Mouse (Mus musculus): Measurements from ENCODE around the gene Cldn6. TPM values are rescaled to one million over a fixed set of nuclear protein-coding genes. Genes with fewer than 3 reads are reported as not detected.

Gene Cldn6
- polyA plus RNA-seq, 1 experiment from 2014 or later, result 49.2 TPM

DNA sequence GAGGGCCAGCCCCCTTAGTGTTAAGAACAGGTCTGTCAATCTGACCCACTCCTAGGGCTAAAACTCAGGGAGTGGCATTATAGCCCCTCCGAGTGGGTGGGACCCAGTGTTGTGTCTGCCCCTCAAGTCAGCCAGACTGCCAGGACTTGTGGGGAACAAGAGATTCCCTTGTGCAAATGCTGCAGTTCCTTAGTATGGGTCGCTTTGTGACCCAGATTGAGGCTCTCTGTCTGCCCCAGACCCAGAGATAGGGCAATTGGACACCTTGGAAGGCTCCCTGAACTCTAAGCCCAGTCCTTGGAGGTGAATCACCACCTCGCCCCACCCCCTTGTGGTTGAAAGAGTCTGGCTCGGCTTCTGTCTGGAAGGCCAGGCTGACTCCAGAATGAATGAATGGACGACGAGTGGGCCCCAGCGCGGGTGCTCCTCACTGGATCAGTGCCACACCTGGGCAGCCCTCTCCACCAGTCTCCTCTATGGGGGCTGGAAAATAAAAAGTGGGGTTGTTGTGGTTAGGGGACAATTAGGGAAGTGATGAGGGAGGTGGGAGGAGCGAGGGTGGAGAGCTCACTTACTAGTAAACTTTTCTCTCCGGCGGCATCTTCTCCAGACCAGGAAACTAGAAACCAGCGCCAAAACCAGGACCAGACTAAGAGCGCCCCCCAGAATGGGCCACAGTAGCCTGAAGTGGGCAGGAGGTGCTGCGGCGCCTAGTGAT lies 3.3 kb upstream of the Cldn6 start:
- 0 out of 2 replicates have a peak, but pooled peaks cover under 1% of the 10 kb centered on the region for H3K36me3 ChIP-seq
- peak overlapping the region; percentile 38; the same call in 1 of the 2 replicates for H3K9ac ChIP-seq
- H3K9me3 ChIP-seq, result no peaks in the 10 kb centered on the region
- no peak overlapping the region for H3K27ac ChIP-seq
- H3K4me3 ChIP-seq, result peak overlapping the region; percentile 49
- no peak for ATAC-seq (ENCODE audit: insufficient number of reproducible peaks, insufficient read depth, low FRiP score, low TSS enrichment)
- H3K4me1 ChIP-seq, result peaks cover 33% of the 10 kb centered on the region
- peak overlapping the region; percentile 98 for H3K4me2 ChIP-seq (replicated peaks)
- 11% methylated on average over 15 of the region's 15 CpGs for WGBS
- H3K27me3 ChIP-seq, result peaks cover 49% of the 10 kb centered on the region

DNA sequence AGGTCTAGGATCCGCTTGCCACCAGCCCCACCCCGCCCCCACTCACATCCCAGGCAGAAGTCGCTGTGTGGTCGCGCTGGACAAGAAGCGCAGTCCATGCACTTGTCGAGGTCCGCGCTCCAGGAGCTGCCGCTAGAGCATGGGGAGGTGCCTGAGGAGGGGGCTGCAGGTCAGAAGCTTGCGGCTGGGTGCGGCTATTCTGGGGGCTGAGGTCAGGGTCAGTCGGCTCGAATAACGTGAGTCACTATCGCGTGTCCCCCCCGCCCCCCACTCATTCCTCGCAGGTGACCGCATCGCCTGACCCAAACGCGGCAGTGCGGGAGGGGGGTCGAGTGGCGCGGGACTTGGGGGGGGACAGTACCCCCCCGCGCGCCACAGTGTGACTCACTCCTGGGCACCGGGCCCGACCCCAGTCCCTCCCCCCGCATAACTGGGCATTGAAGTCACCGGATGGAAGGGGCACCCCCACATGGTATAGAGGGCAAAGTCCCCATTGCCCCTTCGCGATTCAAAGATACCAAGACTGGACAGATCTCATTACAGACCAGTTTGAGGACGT lies 2.5 kb upstream of the Cldn6 start:
- Histone ChIP-seq H3K4me2 (replicated peaks) (peak overlapping the region; percentile 98), H3K9me3 (no peaks in the 10 kb centered on the region), H3K36me3 (no peaks in the 10 kb centered on the region), H3K9ac (peak overlapping the region; percentile 38), H3K27me3 (peaks cover 57% of the 10 kb centered on the region), H3K4me3 (peak overlapping the region; percentile 49), H3K4me1 (peaks cover 33% of the 10 kb centered on the region), H3K27ac (no peak overlapping the region)
- ATAC-seq (ENCODE audit: insufficient number of reproducible peaks, insufficient read depth, low FRiP score, low TSS enrichment), result no peak
- under 1% methylated on average over 37 of the region's 37 CpGs for WGBS

DNA sequence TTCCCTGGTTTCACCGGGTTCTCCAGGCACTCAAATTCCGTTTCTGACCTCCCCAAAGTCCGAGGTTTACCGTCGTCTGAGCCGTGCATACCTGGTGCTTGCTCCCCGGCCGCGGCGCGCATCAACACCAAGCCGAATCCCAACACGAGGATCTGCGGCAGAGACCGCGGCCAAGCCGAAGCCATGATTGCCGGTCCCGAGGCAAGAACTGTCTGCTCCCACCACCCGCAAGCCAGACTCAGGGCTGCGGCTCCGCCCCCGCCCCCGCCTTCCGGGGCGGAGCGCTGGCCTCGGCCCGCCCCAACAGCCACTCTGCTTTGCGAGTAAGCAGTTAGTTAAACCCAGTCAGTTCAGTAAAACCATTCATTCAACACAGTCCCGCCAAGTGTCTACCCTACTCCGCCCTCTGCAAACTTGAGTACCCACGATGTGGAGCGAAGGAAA lies 1.8 kb upstream of the Cldn6 start, which contains the start of gene Tnfrsf12a:
Gene Tnfrsf12a, minus strand, starts transcription at position 233 of the 444 bp plus-strand sequence.
- Histone ChIP-seq H3K27ac (no peak within 1 kb of the TSS), H3K9me3 (no peaks in the 10 kb centered on the region), H3K9ac (peak within 1 kb of the TSS; percentile 38), H3K36me3 (no peaks in the 10 kb centered on the region), H3K4me1 (peaks cover 33% of the 10 kb centered on the region), H3K4me2 (replicated peaks) (peak within 1 kb of the TSS; percentile 98), H3K4me3 (peak within 1 kb of the TSS; percentile 49), H3K27me3 (peaks cover 64% of the 10 kb centered on the region)
- 0 out of 2 replicates have a peak, but pooled peaks have one; percentile 2 for ATAC-seq (ENCODE audit: insufficient number of reproducible peaks, insufficient read depth, low FRiP score, low TSS enrichment)
- under 1% methylated on average over 34 of the region's 34 CpGs for WGBS

DNA sequence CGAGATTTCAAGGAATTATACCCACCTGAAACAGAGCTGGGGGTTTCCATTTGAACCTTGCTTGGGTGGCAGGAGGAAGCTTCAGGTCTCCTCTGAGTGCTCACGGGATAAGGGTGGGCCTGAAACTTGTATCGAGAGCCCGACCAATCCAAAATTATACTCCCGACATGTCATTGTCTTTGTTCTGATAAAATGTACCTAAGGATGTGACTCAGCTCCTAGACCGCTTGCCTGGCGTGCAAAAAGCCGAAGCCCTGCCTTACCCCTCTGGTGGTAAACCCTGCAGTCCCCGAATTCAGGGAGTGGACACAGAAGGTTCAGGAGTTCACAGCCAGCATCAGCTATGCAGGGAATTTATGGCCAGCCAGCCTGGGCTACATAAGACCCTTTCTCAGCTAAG lies 1.3 kb downstream of the Cldn6 start:
- Histone ChIP-seq H3K4me3 (peak overlapping the region; percentile 27), H3K27ac (no peak overlapping the region), H3K27me3 (peaks cover 78% of the 10 kb centered on the region), H3K36me3 (no peaks in the 10 kb centered on the region), H3K9me3 (no peaks in the 10 kb centered on the region), H3K4me1 (peaks cover 29% of the 10 kb centered on the region), H3K9ac (no peak overlapping the region), H3K4me2 (replicated peaks) (peak overlapping the region; percentile 29)
- no peak for ATAC-seq (ENCODE audit: insufficient number of reproducible peaks, insufficient read depth, low FRiP score, low TSS enrichment)
- WGBS, result 70% methylated on average over 9 of the region's 9 CpGs

DNA sequence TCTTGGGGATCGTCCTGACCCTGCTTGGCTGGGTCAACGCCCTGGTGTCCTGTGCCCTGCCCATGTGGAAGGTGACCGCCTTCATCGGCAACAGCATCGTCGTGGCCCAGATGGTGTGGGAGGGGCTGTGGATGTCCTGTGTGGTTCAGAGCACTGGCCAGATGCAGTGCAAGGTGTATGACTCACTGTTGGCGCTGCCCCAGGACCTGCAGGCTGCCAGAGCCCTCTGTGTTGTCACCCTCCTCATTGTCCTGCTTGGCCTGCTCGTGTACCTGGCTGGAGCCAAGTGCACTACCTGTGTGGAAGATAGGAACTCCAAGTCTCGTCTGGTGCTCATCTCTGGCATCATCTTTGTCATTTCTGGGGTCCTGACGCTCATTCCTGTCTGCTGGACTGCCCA lies 2.0 kb downstream of the Cldn6 start:
- peaks cover 70% of the 10 kb centered on the region for H3K27me3 ChIP-seq
- no peak for ATAC-seq (ENCODE audit: insufficient number of reproducible peaks, insufficient read depth, low FRiP score, low TSS enrichment)
- 67% methylated on average over 10 of the region's 10 CpGs for WGBS

DNA sequence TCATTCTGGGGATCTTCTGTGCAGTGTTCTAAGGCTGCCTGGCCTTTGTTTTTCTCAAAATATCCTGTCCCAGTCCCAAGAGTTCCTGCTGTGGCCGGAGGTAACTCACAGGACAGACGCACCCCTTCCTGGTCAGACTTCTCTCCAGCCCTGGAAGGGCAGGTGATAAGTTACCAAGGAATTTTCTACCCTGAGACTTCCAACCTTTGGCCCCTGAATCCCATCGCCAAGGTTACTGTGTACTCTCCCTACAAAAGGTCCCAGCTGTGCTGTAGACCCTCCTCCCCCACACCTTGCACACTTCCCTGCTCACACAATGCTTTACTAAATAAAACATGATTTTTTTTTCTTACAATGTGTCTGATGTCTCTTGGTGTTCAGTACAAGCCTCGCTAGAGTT lies 3.0 kb downstream of the Cldn6 start:
- no peak for ATAC-seq (ENCODE audit: insufficient number of reproducible peaks, insufficient read depth, low FRiP score, low TSS enrichment)
- Histone ChIP-seq H3K27me3 (peaks cover 64% of the 10 kb centered on the region), H3K36me3 (no peaks in the 10 kb centered on the region), H3K4me2 (replicated peaks) (peak overlapping the region; percentile 29), H3K4me1 (peaks cover 14% of the 10 kb centered on the region), H3K27ac (no peak overlapping the region), H3K4me3 (peak overlapping the region; percentile 24; the same call in 1 of the 2 replicates), H3K9ac (no peak overlapping the region), H3K9me3 (no peaks in the 10 kb centered on the region)
- WGBS, result 51% methylated on average over 4 of the region's 4 CpGs

More for the DNA sequence above, 2.0 kb downstream of the Cldn6 start:
- Histone ChIP-seq H3K4me3 (no peak overlapping the region; the same call in 1 of the 2 replicates), H3K4me2 (replicated peaks) (peak overlapping the region; percentile 29), H3K27ac (no peak overlapping the region), H3K4me1 (peaks cover 21% of the 10 kb centered on the region), H3K36me3 (no peaks in the 10 kb centered on the region), H3K9me3 (no peaks in the 10 kb centered on the region), H3K9ac (no peak overlapping the region)

DNA sequence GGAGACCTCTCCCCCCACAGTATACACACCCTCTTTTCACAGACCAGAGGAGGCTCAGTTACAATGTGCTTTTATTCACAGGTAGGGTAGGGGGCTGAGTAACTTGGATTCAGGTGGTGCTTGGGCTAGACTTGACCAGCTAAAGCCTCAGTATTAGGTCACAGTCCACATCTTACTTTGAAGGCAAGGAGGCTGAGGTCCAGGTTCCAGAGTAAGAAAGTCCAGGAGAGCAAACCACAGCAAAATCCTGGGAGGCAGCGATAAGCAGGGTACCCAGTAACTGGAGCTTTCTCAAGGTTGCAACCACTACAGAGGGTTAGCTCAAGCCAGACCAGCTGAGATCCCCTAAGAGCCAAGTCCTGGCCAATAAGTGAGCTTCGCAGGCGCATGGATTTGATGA lies 3.5 kb downstream of the Cldn6 start:
- peak overlapping the region; percentile 24 for H3K4me3 ChIP-seq

DNA sequence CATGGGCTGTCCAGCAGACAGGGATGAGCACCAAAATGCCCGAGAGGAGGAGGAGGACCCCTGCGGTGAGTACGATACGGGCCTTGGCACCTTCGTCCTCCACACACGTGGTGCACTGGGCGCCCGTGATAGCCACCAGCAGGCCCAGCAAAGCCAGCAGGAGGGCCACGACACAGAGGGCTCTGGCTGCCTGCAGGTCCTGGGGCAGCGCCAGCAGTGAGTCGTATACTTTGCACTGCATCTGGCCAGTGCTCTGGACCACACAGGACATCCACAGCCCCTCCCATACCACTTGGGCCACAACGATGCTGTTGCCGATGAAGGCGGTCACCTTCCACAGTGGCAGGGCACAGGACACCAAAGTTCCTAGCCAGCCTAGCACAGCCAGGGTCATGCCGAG lies 4.2 kb downstream of the Cldn6 start:
- WGBS, result 25% methylated on average over 15 of the region's 15 CpGs
- H3K9ac ChIP-seq, result 0 out of 2 replicates have a peak overlapping the region, but pooled peaks have one; percentile 22
- H3K27me3 ChIP-seq, result peaks cover 63% of the 10 kb centered on the region
- peak overlapping the region; percentile 29 for H3K4me2 ChIP-seq (replicated peaks)
- peak overlapping the region; percentile 24 for H3K4me3 ChIP-seq
- H3K36me3 ChIP-seq, result no peaks in the 10 kb centered on the region
- no peaks in the 10 kb centered on the region for H3K9me3 ChIP-seq
- ATAC-seq (ENCODE audit: insufficient number of reproducible peaks, insufficient read depth, low FRiP score, low TSS enrichment), result no peak
- H3K4me1 ChIP-seq, result peaks cover 14% of the 10 kb centered on the region
- peak overlapping the region; percentile 1; the same call in 1 of the 2 replicates for H3K27ac ChIP-seq

More for the DNA sequence above, 3.5 kb downstream of the Cldn6 start:
- Histone ChIP-seq H3K9me3 (no peaks in the 10 kb centered on the region), H3K4me1 (peaks cover 14% of the 10 kb centered on the region), H3K9ac (0 out of 2 replicates have a peak overlapping the region, but pooled peaks have one; percentile 22), H3K36me3 (no peaks in the 10 kb centered on the region), H3K4me2 (replicated peaks) (peak overlapping the region; percentile 29), H3K27ac (no peak overlapping the region), H3K27me3 (peaks cover 64% of the 10 kb centered on the region)
- no peak for ATAC-seq (ENCODE audit: insufficient number of reproducible peaks, insufficient read depth, low FRiP score, low TSS enrichment)
- WGBS, result 67% methylated on average over 3 of the region's 3 CpGs

DNA sequence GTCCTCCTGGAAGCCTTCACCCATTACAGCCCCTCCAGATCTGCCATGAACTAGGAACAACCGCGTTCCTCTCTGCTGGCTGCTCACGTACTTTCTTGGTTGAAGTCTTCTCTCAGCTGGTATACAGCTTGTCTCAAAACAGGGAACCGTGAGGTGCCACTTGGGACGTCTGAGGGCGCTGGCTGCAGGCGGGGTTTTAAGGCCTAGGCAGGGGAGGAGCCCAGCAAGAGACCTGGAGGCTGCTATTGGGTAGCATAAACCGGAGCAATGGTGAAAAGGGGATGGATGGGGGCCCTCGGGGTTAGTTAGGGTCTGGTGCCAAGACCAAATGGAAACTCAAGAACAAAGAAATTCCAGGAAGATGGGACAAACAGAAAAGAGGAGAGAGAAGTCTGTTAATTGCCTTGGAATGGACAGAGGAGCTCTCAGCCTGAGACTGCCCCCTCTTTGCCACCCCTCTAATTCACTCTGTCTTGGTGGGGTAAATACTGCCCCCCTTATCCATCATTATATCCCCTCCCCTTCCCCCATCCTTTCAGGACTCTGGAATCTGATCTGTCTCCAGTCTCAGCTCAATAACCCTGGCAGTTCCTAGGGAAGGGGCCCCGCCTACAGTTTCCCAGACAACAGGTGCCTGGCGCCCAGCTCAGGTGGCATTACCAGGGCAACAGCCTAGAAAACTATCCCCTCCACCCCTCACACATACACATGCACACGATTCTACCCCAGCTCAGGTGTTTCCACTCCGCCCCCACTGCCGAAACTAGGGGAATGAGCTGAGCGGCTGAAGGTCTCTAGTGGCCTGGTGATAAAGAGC lies 5.0 kb downstream of the Cldn6 start, which contains the start of gene Cldn9:
Gene Cldn9, minus strand, starts transcription at position 171 of the 817 bp plus-strand sequence.
- Histone ChIP-seq H3K4me3 (peak within 1 kb of the TSS; percentile 24), H3K9ac (0 out of 2 replicates have a peak within 1 kb of the TSS, but pooled peaks have one; percentile 22), H3K4me2 (replicated peaks) (peak within 1 kb of the TSS; percentile 29), H3K27me3 (peaks cover 55% of the 10 kb centered on the region), H3K4me1 (peaks cover 14% of the 10 kb centered on the region), H3K36me3 (no peaks in the 10 kb centered on the region), H3K27ac (peak within 1 kb of the TSS; percentile 1; the same call in 1 of the 2 replicates), H3K9me3 (no peaks in the 10 kb centered on the region)
- WGBS, result 7% methylated on average over 15 of the region's 15 CpGs
- peak; percentile 87 for ATAC-seq (ENCODE audit: insufficient number of reproducible peaks, insufficient read depth, low FRiP score, low TSS enrichment)

DNA sequence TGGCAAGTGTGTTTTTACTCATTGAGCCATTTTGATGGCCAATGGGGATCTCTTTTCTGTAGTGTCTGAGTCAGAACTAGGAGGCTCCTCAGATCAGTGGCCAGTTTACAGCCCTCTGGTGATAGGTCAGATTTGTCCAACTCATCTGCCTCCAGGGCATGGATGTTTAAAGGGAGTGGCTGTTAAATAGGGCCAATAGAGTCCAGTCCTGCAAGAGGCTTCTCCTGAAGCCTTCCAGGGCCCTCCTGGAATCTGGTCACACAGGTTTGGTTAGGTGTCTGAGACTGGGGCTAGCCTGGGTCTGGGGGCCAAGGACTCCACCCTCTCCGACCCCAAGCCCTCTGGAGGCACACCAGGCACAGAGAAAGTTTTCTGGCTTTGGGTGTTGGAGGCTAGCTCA lies 15.4 kb downstream of the Cldn6 start:
- 55% methylated on average over 1 of the region's 1 CpGs for WGBS
- Histone ChIP-seq H3K9me3 (no peaks in the 10 kb centered on the region), H3K27ac (no peak overlapping the region), H3K36me3 (no peaks in the 10 kb centered on the region), H3K4me2 (replicated peaks) (no peak overlapping the region), H3K4me3 (no peak overlapping the region), H3K4me1 (peaks cover 10% of the 10 kb centered on the region), H3K27me3 (peaks cover 21% of the 10 kb centered on the region), H3K9ac (no peak overlapping the region)
- ATAC-seq (ENCODE audit: insufficient number of reproducible peaks, insufficient read depth, low FRiP score, low TSS enrichment), result no peak

DNA sequence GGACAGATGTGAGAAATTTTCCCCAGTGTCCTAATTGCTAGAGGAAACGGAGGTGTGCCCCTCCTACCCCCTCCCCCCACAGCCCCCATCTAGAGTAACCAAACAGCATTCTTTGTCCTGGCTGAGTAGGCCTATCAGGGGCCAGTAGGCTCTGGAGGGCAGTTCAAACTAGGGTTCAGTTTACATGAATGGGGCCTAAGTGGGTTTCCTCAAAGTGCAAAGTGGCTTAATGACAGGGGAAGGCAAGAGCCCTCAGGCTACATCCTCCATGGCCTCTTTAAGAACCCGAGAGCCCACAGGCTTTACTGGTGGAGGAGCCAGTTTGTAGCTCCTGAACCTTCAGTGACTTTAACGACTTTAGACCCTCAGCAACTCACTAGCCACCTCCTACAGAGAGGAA lies 16.8 kb downstream of the Cldn6 start:
- H3K36me3 ChIP-seq, result no peaks in the 10 kb centered on the region
- peaks cover 33% of the 10 kb centered on the region for H3K27me3 ChIP-seq
- H3K9ac ChIP-seq, result no peak overlapping the region
- 0 out of 2 replicates have a peak, but pooled peaks have one; percentile 24 for ATAC-seq (ENCODE audit: insufficient number of reproducible peaks, insufficient read depth, low FRiP score, low TSS enrichment)
- H3K4me3 ChIP-seq, result no peak overlapping the region
- peaks cover 14% of the 10 kb centered on the region for H3K4me1 ChIP-seq
- H3K4me2 ChIP-seq (replicated peaks), result no peak overlapping the region
- H3K9me3 ChIP-seq, result no peaks in the 10 kb centered on the region
- 4% methylated on average over 3 of the region's 3 CpGs for WGBS
- H3K27ac ChIP-seq, result no peak overlapping the region
